Mouse (Mus musculus) bone marrow macrophage, adult 2 months (primary cell): ENCODE data around the gene Nop53.

Experiments
- CTCF ChIP-seq: IDR thresholded peaks from 2 replicates; pipeline ENCODE4 v1.5.1; 2012; ENCODE audit warnings: low read depth, mild to moderate bottlenecking, low read length, moderate library complexity
- POLR2A ChIP-seq: IDR thresholded peaks from 2 replicates; pipeline ENCODE4 v1.6.1; 2012; ENCODE audit warnings: mild to moderate bottlenecking, low read depth, low read length, borderline replicate concordance

GRCm38 (mm10) chr7:15901366-15902048, 44.4 kb downstream of the Nop53 start:
- TF ChIP-seq CTCF (no peak), POLR2A (no peak)
